ENCODE assay signal across 9 mouse cellular contexts in genomic region chr8:122547815-122548214, GRCm38 (mm10). TPM values are rescaled to one million over a fixed set of nuclear protein-coding genes. Genes with fewer than 3 reads are reported as not detected.
A peak's percentile ranks its signal among the peaks of the same experiment; 100 is the strongest.
DNase-seq lines count a peak whose midpoint lies in the region; ATAC-seq and TF ChIP-seq lines count a peak whose summit lies in the region.
"Had no signal": no experiment of that assay in that cellular context is flagged by ENCODE, and none has a peak within 500 bp of the region (broad histone marks: within the 10 kb centered on the region; RNA-seq: fewer than 3 reads in every experiment).

No protein-coding gene starts in this region.

- DNase-seq in gastrocnemius, adult 2 months = no peak
- no peak for DNase-seq in gastrocnemius, adult 8-10 months (ENCODE audit: low spot score in 2 of 2)
- peak; percentile 51 for DNase-seq in embryonic facial prominence, embryonic 14.5 days (ENCODE audit: low spot score)
- DNase-seq in kidney, postnatal 10 days = peak; percentile 56
- peak; percentile 64 for DNase-seq in thymus, postnatal 4 days
- no peak for DNase-seq in right cerebral cortex, postnatal 36 days (ENCODE audit: low spot score in 2 of 2)
- no peak for DNase-seq in layer of hippocampus, adult 2 months (ENCODE audit: low spot score in 2 of 2)

- TF ChIP-seq CTCF in gastrocnemius, adult 2 months (IDR thresholded peaks at IDR 0.05) = no peak
- no peak for TF ChIP-seq CTCF in layer of hippocampus, adult 2 months (conservative IDR thresholded peaks at IDR 0.05)

- peak overlapping the region; percentile 18; the same call in 1 of the 2 replicates for H3K4me2 ChIP-seq in embryonic facial prominence, embryonic 14.5 days (ENCODE audit: low read depth, low read length)
- H3K4me2 ChIP-seq: midbrain, embryonic 12.5 days had no signal

- H3K4me1 ChIP-seq in embryonic facial prominence, embryonic 14.5 days (ENCODE audit: control insufficient read depth, insufficient read depth, low read length) = peaks cover 23% of the 10 kb centered on the region

- intact Hi-C loops in gastrocnemius, adult 2 months (cut with DNase I) = no loop called here

- 27% methylated on average over 5 of the region's 5 CpGs for whole genome bisulfite sequencing in embryonic facial prominence, embryonic 14.5 days

- no peaks in the 10 kb centered on the region for H3K9me3 ChIP-seq in embryonic facial prominence, embryonic 14.5 days (ENCODE audit: control insufficient read depth, low read length)
- H3K9me3 ChIP-seq: midbrain, embryonic 12.5 days had no signal

- peak overlapping the region; percentile 80 for H3K27ac ChIP-seq in gastrocnemius, adult 2 months
- no peak overlapping the region for H3K27ac ChIP-seq in embryonic facial prominence, embryonic 14.5 days (replicated peaks; ENCODE audit: low read depth, low read length)
- no peak overlapping the region for H3K27ac ChIP-seq in layer of hippocampus, adult 2 months
- H3K27ac ChIP-seq: midbrain, embryonic 12.5 days had no signal

- 0 out of 2 replicates have a peak overlapping the region, but pooled peaks have one; percentile 19 for H3K9ac ChIP-seq in embryonic facial prominence, embryonic 14.5 days (ENCODE audit: low read depth, low read length)
- H3K9ac ChIP-seq: midbrain, embryonic 12.5 days had no signal

- H3K4me3 ChIP-seq in gastrocnemius, adult 2 months = peak overlapping the region; percentile 95
- H3K4me3 ChIP-seq in embryonic facial prominence, embryonic 14.5 days (ENCODE audit: low read depth, low read length) = no peak overlapping the region
- no peak overlapping the region for H3K4me3 ChIP-seq in layer of hippocampus, adult 2 months
- H3K4me3 ChIP-seq: midbrain, embryonic 12.5 days had no signal

- no peaks in the 10 kb centered on the region for H3K27me3 ChIP-seq in embryonic facial prominence, embryonic 14.5 days (replicated peaks; ENCODE audit: control insufficient read depth, insufficient read depth, low read length)

- H3K36me3 ChIP-seq in embryonic facial prominence, embryonic 14.5 days (ENCODE audit: control insufficient read depth, insufficient read depth, low read length) = no peaks in the 10 kb centered on the region
- H3K36me3 ChIP-seq: midbrain, embryonic 12.5 days had no signal

- no peak for ATAC-seq in embryonic facial prominence, embryonic 14.5 days (ENCODE audit: low read depth)
- ATAC-seq in megakaryocyte, adult 5-6 weeks (ENCODE audit: poor library complexity, severe bottlenecking) = peak; percentile 77

RNA-seq across cellular contexts. Expression of gene Piezo1, which starts 3.3 kb away (rescaled TPM):
- total RNA-seq in gastrocnemius, adult 2 months (2021) = 10 to 100 TPM; 11.3 to 25.5 TPM
- 10 to 100 TPM; 11.7 to 14.4 (median 13.9) TPM for total RNA-seq in gastrocnemius, adult 8-10 months (2022)
- 18.7 and 22.7 TPM in 2 replicates for polyA plus RNA-seq in embryonic facial prominence, embryonic 14.5 days (2014; fragmentation: Nextera tagmentation; extraction: Ambion mirVana)
- total RNA-seq in megakaryocyte, adult 5-6 weeks (2015) = 27.4 and 34.6 TPM in 2 replicates
- total RNA-seq in megakaryocyte, adult 5-6 weeks (2017) = 30.0 and 35.9 TPM in 2 replicates
- total RNA-seq in layer of hippocampus, adult 2 months (2021) = 1 to 10 TPM; 3.1 to 5.5 TPM

RNA-seq across cellular contexts. Expression of gene Cdt1, which starts 20.0 kb away (rescaled TPM):
- total RNA-seq in gastrocnemius, adult 2 months (2021) = 1 to 10 TPM in 1 of 2 experiments, under 1 TPM in 1; 0.78 to 1.5 TPM
- 1 to 10 TPM in 1 of 4 experiments, under 1 TPM in 3; 0.47 to 1.0 (median 0.83) TPM for total RNA-seq in gastrocnemius, adult 8-10 months (2022)
- polyA plus RNA-seq in embryonic facial prominence, embryonic 14.5 days (2014; fragmentation: Nextera tagmentation; extraction: Ambion mirVana) = 32.9 and 33.7 TPM in 2 replicates
- 41.7 and 41.9 TPM in 2 replicates for total RNA-seq in megakaryocyte, adult 5-6 weeks (2015)
- total RNA-seq in megakaryocyte, adult 5-6 weeks (2017) = 28.4 and 34.1 TPM in 2 replicates
- 1 to 10 TPM; 1.3 to 1.6 TPM for total RNA-seq in layer of hippocampus, adult 2 months (2021)

RNA-seq across cellular contexts. Expression of gene Aprt, which starts 28.9 kb away (rescaled TPM):
- total RNA-seq in gastrocnemius, adult 2 months (2021) = 10 to 100 TPM; 40.5 to 44.8 TPM
- 10 to 100 TPM; 42.7 to 49.4 (median 45.2) TPM for total RNA-seq in gastrocnemius, adult 8-10 months (2022)
- 291 and 314 TPM in 2 replicates for polyA plus RNA-seq in embryonic facial prominence, embryonic 14.5 days (2014; fragmentation: Nextera tagmentation; extraction: Ambion mirVana)
- 272 and 308 TPM in 2 replicates for total RNA-seq in megakaryocyte, adult 5-6 weeks (2015)
- total RNA-seq in megakaryocyte, adult 5-6 weeks (2017) = 132 and 149 TPM in 2 replicates
- 10 to 100 TPM; 60.7 to 62.3 TPM for total RNA-seq in layer of hippocampus, adult 2 months (2021)

Comparison
In these comparisons a context has a peak if more than half of its experiments do, and no peak if none do; other contexts are left out.
1. DNase-seq: peak in embryonic facial prominence, embryonic 14.5 days (single experiment), kidney, postnatal 10 days (single experiment) and thymus, postnatal 4 days (single experiment); none in gastrocnemius, adult 2 months (single experiment), gastrocnemius, adult 8-10 months (0 of 2), right cerebral cortex, postnatal 36 days (0 of 2) and layer of hippocampus, adult 2 months (0 of 2).
2. RNA of gene Cdt1, which starts 20.0 kb away (total RNA-seq): 28.4 to 41.9 TPM in megakaryocyte, adult 5-6 weeks; 1.3 to 1.6 TPM in layer of hippocampus, adult 2 months, 0.78 to 1.5 TPM in gastrocnemius, adult 2 months and 0.47 to 1.0 TPM in gastrocnemius, adult 8-10 months; every median in the first group is over 10 times any median in the second.